Mouse (Mus musculus) liver, embryonic 14.5 days (tissue): Measurements from ENCODE around the gene Arl15. TPM values are rescaled to one million over a fixed set of nuclear protein-coding genes. Genes with fewer than 3 reads are reported as not detected.

ENCODE experiments used
- ATAC-seq: fragments of 200-750 bp; cut with Nextera tagmentation; 2 replicates; pipeline ENCODE4 v1.8.0; 2017; ENCODE audit warnings: moderate number of reproducible peaks, mild to moderate bottlenecking, moderate library complexity; ENCODE audit not compliant: insufficient read depth
- DNase-seq, 3 experiments: peaks; one replicate each; pipeline ENCODE4 v3.0.0-alpha.2; 2012 to 2013; ENCODE audit warnings: low read depth in 3 of 3, low spot score in 3 of 3
- H3K27ac ChIP-seq: fragments of 300-500 bp; sonication (generic); 2 replicates; pipeline ENCODE4 v1.5.1; 2014; ENCODE audit warnings: moderate library complexity, mild to moderate bottlenecking, control low read depth, inconsistent platforms
- H3K27me3 ChIP-seq: fragments of 300-500 bp; sonication (generic); 2 replicates; pipeline ENCODE4 v1.6.1; 2014; ENCODE audit warnings: mild to moderate bottlenecking, low read length, moderate library complexity; ENCODE audit not compliant: control insufficient read depth, insufficient read depth
- H3K36me3 ChIP-seq: fragments of 300-500 bp; sonication (generic); replicated peaks from 2 replicates; pipeline ENCODE4 v1.6.1; 2014; ENCODE audit warnings: low read depth; ENCODE audit not compliant: control insufficient read depth, insufficient read depth
- H3K4me1 ChIP-seq, 2 experiments: fragments of 200-500 bp in 1 of 2; fragments of 300-500 bp in 1 of 2; sonication (generic) in 1 of 2; replicated peaks; 2 replicates each; pipeline ENCODE4 v1.6.1; 2012 to 2014; ENCODE audit warnings: antibody characterized with exemption in 1 of 2, inconsistent platforms in 1 of 2, low read length in 1 of 2; ENCODE audit not compliant: control insufficient read depth in 2 of 2, insufficient read depth in 2 of 2
- H3K4me2 ChIP-seq: fragments of 300-500 bp; sonication (generic); 2 replicates; pipeline ENCODE4 v1.6.1; 2014; ENCODE audit warnings: low read depth, mild to moderate bottlenecking, control low read depth, moderate library complexity
- H3K4me3 ChIP-seq, 2 experiments: fragments of 200-500 bp in 1 of 2; fragments of 300-500 bp in 1 of 2; sonication (generic) in 1 of 2; 2 replicates each; pipeline ENCODE4 v1.5.1; 2012 to 2014; ENCODE audit warnings: low read depth in 2 of 2, low read length in 2 of 2, mild to moderate bottlenecking in 2 of 2, control low read depth in 1 of 2, inconsistent platforms in 1 of 2, moderate library complexity in 1 of 2; ENCODE audit not compliant: insufficient read depth in 1 of 2
- H3K9ac ChIP-seq: fragments of 300-500 bp; sonication (generic); replicated peaks from 2 replicates; pipeline ENCODE4 v1.6.1; 2014; ENCODE audit warnings: mild to moderate bottlenecking, control low read depth, moderate library complexity
- H3K9me3 ChIP-seq: fragments of 300-500 bp; sonication (generic); 2 replicates; pipeline ENCODE4 v1.6.1; 2016; ENCODE audit warnings: low read length, mixed read lengths; ENCODE audit not compliant: control insufficient read depth
- CTCF ChIP-seq: IDR thresholded peaks from 2 replicates; pipeline ENCODE4 v1.5.1; 2016; ENCODE audit warnings: antibody characterized with exemption, low read depth, control low read depth
- EP300 ChIP-seq: IDR thresholded peaks from 2 replicates; pipeline ENCODE4 v1.6.1; 2016; ENCODE audit warnings: antibody characterized with exemption, low read depth
- WGBS: fragments of 180-500 bp; shearing (Covaris S2); extraction: QIAGEN DNeasy Blood & Tissue Kit; methylation state at CpG from one replicate; pipeline ENCODE4 v1.1.7; 2014; ENCODE audit not compliant: insufficient replicate concordance; 5-methylcytosine and 5-hydroxymethylcytosine counted together
- polyA plus RNA-seq, 2 experiments: library from polyadenylated mRNA; depleted of rRNA in 1 of 2; stranded (reverse) in 1 of 2; unstranded in 1 of 2; fragments of >200 nt; fragmentation: Nextera tagmentation in 1 of 2; extraction: Ambion mirVana in 1 of 2; gene quantifications; 2 replicates each; pipeline versions ENCODE4 v1.2.1 to v1.2.3; 2012 to 2014

Arl15 gene
- polyA plus RNA-seq, 2 experiments = 2.0 to 2.6 TPM

DNA sequence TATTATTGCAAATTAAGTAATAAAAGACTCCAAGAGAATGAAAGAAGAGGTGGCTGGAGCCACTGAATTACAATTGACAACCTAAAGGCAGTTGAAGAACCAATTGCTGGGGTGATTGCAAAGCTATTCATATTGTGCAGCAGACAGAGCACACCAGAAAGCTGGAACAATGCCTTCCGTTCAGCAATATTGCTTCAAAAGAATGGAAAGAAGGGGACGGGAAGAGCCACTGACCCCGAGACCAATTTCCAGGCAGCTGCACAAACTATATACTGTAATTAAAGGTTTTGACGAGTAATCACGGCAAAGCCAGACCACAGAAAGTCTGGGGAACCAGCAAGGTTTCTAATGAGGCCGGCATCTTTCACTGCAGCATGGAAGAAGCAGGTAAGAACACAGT, 181.4 kb downstream of the Arl15 start:
- Histone ChIP-seq H3K4me1 (no peaks in the 10 kb centered on the region), H3K36me3 (no peaks in the 10 kb centered on the region), H3K27ac (no peak overlapping the region), H3K9ac (no peak overlapping the region), H3K4me2 (no peak overlapping the region), H3K27me3 (no peaks in the 10 kb centered on the region), H3K4me3 (no peak overlapping the region), H3K9me3 (no peaks in the 10 kb centered on the region)
- TF ChIP-seq CTCF (no peak), EP300 (no peak)
- ATAC-seq = no peak
- 76% methylated on average over 6 of the region's 6 CpGs for WGBS
- no peak for DNase-seq

- H3K9ac ChIP-seq = no peak overlapping the region
- TF ChIP-seq EP300 (no peak), CTCF (no peak)
- no peaks in the 10 kb centered on the region for H3K36me3 ChIP-seq
- H3K27me3 ChIP-seq = no peaks in the 10 kb centered on the region
- H3K27ac ChIP-seq = no peak overlapping the region
- no peaks in the 10 kb centered on the region; a peak in 1 of 4 replicates for H3K4me1 ChIP-seq
- ATAC-seq = no peak
- no peaks in the 10 kb centered on the region for H3K9me3 ChIP-seq
- H3K4me2 ChIP-seq = no peak overlapping the region
- DNase-seq = no peak
- 76% methylated on average over 4 of the region's 4 CpGs for WGBS
- no peak overlapping the region for H3K4me3 ChIP-seq
Observed at GRCm38 (mm10) chr13:113976936-113977335, 182.6 kb downstream of the Arl15 start.

- 68% methylated on average over 15 of the region's 15 CpGs for WGBS
- H3K4me3 ChIP-seq = no peak overlapping the region
- no peak for ATAC-seq
Observed at GRCm38 (mm10) chr13:113980739-113981460, 186.6 kb downstream of the Arl15 start.

GRCm38 (mm10) chr13:113981461-113982000, 187.2 kb downstream of the Arl15 start:
- ATAC-seq (no peak), DNase-seq (no peak)
- no peak overlapping the region for H3K9ac ChIP-seq
- H3K4me1 ChIP-seq = no peaks in the 10 kb centered on the region; a peak in 1 of 4 replicates
- H3K36me3 ChIP-seq = no peaks in the 10 kb centered on the region
- no peaks in the 10 kb centered on the region for H3K27me3 ChIP-seq
- H3K4me3 ChIP-seq = no peak overlapping the region
- no peak overlapping the region for H3K4me2 ChIP-seq
- H3K9me3 ChIP-seq = no peaks in the 10 kb centered on the region
- 72% methylated on average over 9 of the region's 9 CpGs for WGBS
- H3K27ac ChIP-seq = no peak overlapping the region
- TF ChIP-seq CTCF (no peak), EP300 (no peak)

More at GRCm38 (mm10) chr13:113980739-113981460, 186.6 kb downstream of the Arl15 start:
- no peak for TF ChIP-seq EP300
- no peak for TF ChIP-seq CTCF
- DNase-seq = no peak
- H3K4me2 ChIP-seq = no peak overlapping the region
- H3K27me3 ChIP-seq = no peaks in the 10 kb centered on the region
- no peaks in the 10 kb centered on the region for H3K36me3 ChIP-seq
- no peak overlapping the region for H3K27ac ChIP-seq
- H3K9ac ChIP-seq = no peak overlapping the region
- no peaks in the 10 kb centered on the region for H3K9me3 ChIP-seq
- H3K4me1 ChIP-seq = no peaks in the 10 kb centered on the region; a peak in 1 of 4 replicates

DNA sequence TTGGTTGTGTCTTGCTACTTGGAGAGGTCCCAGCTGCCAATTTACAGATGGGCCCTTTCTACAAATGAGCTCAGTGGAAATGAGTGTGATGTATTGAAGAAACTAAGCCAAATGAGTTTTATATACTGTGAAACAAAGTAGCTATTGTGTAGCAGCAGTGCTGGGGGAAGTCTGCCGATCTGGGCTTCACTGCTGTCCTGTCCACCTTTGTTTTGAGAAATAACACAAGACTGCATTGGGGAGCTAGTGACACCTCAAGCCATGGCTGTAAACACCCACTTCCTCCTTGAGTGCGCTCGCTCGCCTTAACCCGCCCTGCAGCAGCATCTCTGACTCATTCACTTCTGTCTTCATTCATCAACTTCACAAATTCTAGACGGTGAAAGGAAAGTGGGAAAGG, 189.3 kb downstream of the Arl15 start:
- H3K4me2 ChIP-seq = no peak overlapping the region
- TF ChIP-seq CTCF = no peak
- no peak for TF ChIP-seq EP300
- no peaks in the 10 kb centered on the region for H3K36me3 ChIP-seq
- H3K9me3 ChIP-seq = no peaks in the 10 kb centered on the region
- H3K4me1 ChIP-seq = no peaks in the 10 kb centered on the region; a peak in 1 of 4 replicates
- no peak overlapping the region for H3K4me3 ChIP-seq
- 41% methylated on average over 6 of the region's 6 CpGs for WGBS
- no peak for ATAC-seq
- H3K27ac ChIP-seq = no peak overlapping the region
- H3K27me3 ChIP-seq = no peaks in the 10 kb centered on the region
- no peak overlapping the region for H3K9ac ChIP-seq
- no peak for DNase-seq
